Mouse (Mus musculus) kidney, adult 9 months (tissue): Measurements from ENCODE around the gene Ptgfrn.
A peak's percentile ranks its signal among the peaks of the same experiment; 100 is the strongest.

Source experiments
- DNase-seq: peaks from one replicate; pipeline ENCODE4 v3.0.0; 2022

Gene Ptgfrn

GRCm38 (mm10) chr3:101110043-101110837 is at the start of gene Ptgfrn:
TSS of gene Ptgfrn (minus strand) at chr3:101110278.
- peak; percentile 52 for DNase-seq

DNA sequence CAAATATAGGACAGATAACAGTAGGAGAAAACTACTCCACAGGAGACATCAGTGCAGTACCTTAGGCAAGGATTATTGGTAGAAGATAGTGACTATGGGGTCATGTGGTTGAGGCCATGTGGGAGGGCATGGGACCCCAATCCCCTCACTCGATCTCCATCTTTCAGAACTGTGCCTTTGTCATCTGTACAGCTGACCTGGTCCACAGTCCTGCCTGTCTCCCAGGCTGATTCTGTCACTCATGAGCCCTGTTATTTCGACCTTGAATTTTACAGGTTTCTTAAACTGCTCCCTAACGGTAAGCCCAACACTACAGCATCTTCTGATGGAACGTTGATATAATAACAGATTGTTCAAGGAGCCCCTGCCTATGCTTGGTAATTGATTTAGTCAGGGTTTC is 49.6 kb upstream of the Ptgfrn start:
- DNase-seq: no peak

DNA sequence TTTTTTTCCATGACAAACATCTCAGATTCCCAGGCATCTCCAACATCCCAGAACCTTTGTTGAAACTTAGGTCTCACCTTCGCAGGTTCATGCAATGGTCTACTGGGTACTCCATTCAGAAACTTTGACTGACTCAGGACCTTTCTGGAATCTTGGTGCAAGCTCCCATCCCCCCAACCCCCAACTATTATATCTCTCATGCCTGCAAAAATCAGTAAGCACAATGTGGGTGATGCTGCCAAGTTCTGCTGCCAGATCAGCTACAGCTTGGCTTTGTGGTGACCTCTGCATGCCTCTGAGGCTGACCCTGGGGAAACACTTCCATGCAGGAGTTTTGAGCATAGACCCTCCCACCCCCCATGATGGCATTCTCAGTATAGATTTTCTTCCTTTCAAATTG is 44.0 kb upstream of the Ptgfrn start:
- DNase-seq: no peak

GRCm38 (mm10) chr3:101153341-101153740 is 43.3 kb upstream of the Ptgfrn start:
- DNase-seq: no peak

GRCm38 (mm10) chr3:101146126-101146772 is 36.2 kb upstream of the Ptgfrn start:
- no peak for DNase-seq

DNA sequence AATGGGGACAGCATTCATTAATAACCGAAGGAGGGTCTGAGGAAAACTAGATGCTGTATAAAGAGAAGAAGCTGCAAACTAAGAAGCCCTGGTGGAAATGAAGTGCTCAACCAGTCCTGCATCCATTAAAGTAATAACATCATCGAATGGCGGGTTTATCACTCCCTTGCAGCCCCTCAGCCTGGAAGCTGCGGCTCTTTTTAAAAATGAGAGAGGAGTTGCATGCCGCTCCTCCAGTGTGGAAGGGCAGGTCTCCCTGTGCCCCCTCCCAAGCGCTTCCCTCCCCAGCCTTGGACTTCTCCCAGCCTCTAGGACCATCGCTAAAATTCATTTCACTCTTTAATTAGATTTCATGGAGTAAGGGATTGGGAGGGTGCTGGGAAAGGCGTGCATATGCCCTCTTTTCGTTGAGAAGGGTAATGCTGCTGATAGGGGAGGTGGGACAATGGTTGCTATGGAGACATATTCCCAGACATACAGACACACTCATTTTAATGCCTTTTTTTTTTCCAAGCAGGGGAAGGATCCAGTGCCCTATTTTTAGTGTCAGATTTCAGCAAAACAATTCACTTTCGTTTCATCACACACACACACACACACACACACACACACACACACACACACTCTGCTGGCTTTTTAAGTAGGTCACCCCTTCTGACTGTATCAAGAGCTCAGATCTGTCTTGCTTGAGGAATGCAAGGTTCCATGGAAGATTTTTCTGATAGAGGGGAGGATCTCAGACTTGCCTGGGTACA is 35.4 kb upstream of the Ptgfrn start:
- peak; percentile 13 for DNase-seq

DNA sequence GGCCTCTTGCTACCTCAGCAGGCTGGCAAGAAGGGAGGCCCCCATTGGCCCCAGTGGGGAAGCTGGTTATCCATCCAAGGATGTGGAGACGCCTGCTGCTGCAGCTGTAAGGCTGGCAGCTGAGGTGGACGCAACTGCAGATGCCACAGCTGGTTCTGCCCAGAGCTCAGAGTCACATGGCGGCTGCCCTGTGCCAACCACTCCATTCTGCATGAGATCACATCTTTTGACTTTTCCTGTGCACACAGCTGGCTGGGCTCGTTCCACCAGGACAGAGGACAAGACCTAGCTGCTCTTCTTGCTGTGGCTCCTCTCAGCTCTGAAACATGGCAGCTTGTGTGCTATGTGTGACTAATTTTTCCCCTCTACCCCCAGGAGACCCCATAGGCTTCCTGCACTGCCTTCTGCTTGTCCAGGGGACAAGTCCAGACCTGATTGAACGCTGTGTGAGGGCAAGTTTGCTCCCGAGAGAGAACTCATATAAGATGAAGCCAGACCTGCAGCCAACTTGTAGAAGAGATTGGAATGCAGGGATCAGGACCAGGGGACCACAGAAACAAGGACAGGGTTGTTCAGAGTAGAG is 34.4 kb upstream of the Ptgfrn start:
- no peak for DNase-seq

GRCm38 (mm10) chr3:101143465-101143864 is 33.4 kb upstream of the Ptgfrn start:
- no peak for DNase-seq

GRCm38 (mm10) chr3:101141864-101142263 is 31.8 kb upstream of the Ptgfrn start:
- no peak for DNase-seq

DNA sequence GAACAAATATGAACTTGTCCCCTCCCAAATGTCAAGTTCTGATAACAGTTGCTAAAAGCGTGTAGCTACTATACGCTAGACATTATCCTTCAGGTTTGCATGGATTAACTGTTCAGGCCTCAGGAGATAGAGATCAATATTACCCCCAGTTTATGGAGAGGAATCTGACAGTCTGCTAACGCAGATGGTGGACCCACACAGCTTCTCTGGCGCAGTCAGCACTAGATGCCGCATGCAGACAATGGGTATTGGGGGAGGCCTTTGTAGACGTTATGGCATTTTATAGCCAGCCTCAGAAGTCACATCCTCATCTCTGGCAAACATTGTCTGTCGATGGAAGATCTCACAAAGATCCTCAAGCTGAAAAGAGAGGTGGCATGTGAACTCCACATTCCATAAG is 29.9 kb upstream of the Ptgfrn start:
- no peak for DNase-seq

DNA sequence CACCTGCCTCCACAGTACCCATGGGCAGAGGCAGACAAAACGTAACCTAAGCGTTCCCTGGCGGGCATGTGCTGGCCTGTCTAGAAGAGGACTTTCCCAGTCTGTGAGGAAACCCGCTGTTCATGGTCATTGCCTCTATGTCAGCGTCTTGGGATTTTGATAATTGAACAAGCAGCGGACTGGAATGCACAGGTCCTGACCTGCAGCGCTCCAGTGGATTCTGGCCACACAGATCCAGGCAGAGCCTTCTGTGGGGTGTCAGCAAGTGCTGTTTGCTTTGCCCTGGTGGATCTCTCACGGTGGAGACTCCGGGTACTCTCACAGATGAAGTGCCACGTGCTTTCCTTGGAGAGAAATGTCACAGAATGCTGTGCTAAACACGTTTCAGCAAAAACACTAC is 26.4 kb upstream of the Ptgfrn start:
- DNase-seq: peak; percentile 24

- no peak for DNase-seq
Measured at GRCm38 (mm10) chr3:101134861-101135260, 24.8 kb upstream of the Ptgfrn start.

GRCm38 (mm10) chr3:101132981-101133380 is 22.9 kb upstream of the Ptgfrn start:
- DNase-seq: no peak

DNA sequence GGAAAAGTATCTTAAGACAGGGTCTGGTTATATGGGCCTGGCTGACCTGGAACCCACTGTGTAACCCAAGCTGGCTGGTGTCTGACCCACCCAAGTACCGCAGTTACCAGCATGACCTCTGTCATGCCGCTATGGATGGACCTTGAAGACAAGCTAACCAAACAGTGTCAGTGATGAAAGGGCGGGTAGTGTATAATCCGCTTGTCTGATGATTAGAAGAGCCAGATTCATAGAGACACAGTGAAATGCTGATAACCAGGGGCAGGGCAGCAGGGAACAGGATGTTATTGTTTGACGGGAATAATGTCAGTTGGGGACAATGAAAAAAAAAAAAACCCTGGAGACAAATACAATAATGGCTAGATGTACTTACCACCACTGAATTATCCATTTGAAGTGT is 21.7 kb upstream of the Ptgfrn start:
- DNase-seq: no peak

- DNase-seq: no peak
Measured at GRCm38 (mm10) chr3:101130526-101130925, 20.4 kb upstream of the Ptgfrn start.

DNA sequence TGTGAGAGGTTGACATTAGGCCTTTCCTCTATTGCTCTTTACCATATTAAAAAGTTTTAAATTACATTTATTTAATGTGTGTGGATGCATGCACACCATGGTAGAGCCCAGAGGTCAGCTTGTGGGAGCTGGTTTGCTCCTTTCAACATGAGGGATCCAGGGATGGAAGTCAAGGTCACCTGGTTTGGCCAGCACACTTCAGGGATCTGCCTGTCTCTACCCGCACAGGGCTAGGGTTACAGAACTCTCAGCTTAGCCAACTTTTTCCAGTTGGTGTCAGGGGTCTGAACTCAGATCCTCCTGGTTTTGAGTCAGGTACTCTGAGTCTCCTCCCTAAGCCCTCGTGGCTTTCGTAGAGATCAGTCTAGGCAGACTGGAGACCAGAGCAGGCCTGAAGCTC is 19.5 kb upstream of the Ptgfrn start:
- DNase-seq: no peak

GRCm38 (mm10) chr3:101129090-101129489 is 19.0 kb upstream of the Ptgfrn start:
- DNase-seq: no peak

GRCm38 (mm10) chr3:101127766-101128165 is 17.7 kb upstream of the Ptgfrn start:
- no peak for DNase-seq

GRCm38 (mm10) chr3:101124716-101125115 is 14.6 kb upstream of the Ptgfrn start:
- no peak for DNase-seq

GRCm38 (mm10) chr3:101122479-101122878 is 12.4 kb upstream of the Ptgfrn start:
- DNase-seq: no peak

DNA sequence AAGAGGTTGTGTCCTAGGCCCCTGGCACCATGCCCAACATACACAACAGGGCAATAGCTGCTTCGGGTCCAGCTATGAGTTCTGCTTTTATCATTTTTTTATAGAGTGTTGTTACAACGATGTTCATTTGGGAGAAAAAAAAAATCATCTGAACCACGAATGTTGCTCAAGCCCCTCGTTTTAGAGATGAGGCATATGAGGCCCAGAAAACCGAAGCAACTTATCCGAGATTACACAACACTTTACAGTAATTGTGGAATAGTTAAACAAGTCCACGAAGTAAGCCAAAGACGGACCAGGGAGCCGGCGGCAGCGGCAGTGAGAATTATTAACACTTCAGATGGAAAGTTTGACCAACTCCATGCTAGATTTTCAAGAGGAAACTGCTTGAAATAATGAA is 7.7 kb upstream of the Ptgfrn start:
- DNase-seq: no peak

- DNase-seq: no peak
Measured at GRCm38 (mm10) chr3:101117386-101117749, 7.3 kb upstream of the Ptgfrn start.
